Mouse (Mus musculus): ENCODE measurements around the gene Apaf1. TPM values are rescaled to one million over a fixed set of nuclear protein-coding genes. Genes with fewer than 3 reads are reported as not detected.

Gene Apaf1
- 16.2 and 19.7 TPM in 2 replicates for polyA plus RNA-seq (2015; fragmentation: Nextera tagmentation; extraction: Ambion mirVana)

DNA sequence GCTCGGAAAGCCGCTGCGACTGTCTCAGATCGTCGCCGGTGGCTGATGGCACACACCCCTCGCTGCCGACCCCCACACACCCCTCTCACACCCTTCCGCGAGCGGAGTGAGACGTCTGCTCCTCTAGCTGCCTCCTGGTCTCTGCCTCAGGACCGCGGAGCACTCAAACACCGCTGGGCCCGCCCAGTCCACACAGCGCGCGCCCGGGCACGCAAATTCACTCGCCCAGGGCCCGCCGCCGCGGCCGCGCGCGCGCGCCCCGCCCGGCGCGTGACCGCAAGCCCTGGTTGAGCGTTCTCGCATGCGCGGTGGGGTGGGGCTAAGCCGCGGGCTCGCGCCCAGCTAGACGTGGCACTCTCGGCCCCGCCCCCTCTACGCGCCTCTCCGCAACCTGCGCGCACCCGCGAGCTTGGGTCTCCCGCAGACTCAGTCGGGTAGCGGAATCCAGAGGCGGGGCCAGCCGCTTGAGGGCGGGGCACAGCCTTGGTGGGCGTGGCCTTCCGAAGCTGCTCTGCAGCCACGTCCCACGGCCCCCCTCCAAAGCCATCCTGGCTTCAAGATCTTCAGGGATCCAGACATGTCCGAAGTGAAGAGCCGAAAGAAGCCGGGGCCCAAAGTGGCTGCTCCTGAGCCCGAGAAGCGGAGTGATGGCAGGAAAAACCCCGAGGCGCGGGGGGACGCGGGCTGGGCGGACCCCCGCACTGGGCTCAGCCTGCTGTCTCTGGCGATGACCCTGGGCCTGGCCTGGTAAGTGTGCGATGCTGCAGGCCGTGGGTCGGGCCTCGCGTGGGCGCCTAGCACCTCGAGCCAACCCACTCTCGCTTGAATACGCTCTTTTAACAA is at the start of gene Apaf1, which contains the start of gene Ikbip:
Gene Apaf1 (minus strand): TSS at position 221 of the 843 bp plus-strand sequence.
Gene Ikbip (plus strand): TSS at position 391 of the 843 bp plus-strand sequence.
- H3K4me3 ChIP-seq, result peak within 1 kb of the TSS; percentile 94
- peak within 1 kb of the TSS; percentile 90 for H3K9ac ChIP-seq
- no peaks in the 10 kb centered on the region for H3K9me3 ChIP-seq
- H3K36me3 ChIP-seq, result peaks cover 6% of the 10 kb centered on the region; the same call in 1 of the 2 replicates
- peaks cover 14% of the 10 kb centered on the region for H3K4me1 ChIP-seq (replicated peaks)
- peak within 1 kb of the TSS; percentile 78 for H3K4me2 ChIP-seq
- peak within 1 kb of the TSS; percentile 90 for H3K27ac ChIP-seq (replicated peaks)
- under 1% methylated on average over 87 of the region's 87 CpGs for WGBS
- no peaks in the 10 kb centered on the region for H3K27me3 ChIP-seq
- ATAC-seq (ENCODE audit: low FRiP score, low read depth), result peak; percentile 96

DNA sequence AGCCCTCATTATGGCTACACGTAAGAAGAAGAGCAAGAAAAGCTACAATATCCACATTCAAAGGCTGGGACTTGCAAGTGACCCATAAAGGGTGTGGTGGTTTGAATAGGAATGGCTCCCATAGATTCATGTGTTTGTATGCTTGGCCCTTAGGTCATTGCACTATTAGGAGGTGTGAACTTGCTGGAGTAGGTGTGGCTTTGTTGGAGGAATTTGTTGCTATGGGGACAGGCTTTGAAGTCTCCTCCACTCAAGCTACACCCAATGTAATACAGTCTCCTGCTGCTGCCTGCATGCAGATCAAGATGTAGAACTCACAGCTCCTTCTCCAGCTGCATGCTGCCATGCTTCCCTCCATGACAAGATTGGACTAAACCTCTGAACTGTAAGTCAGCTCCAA is 49.0 kb upstream of the Apaf1 start:
- H3K9ac ChIP-seq, result no peak overlapping the region
- no peak overlapping the region for H3K4me2 ChIP-seq
- H3K27ac ChIP-seq (replicated peaks), result no peak overlapping the region
- WGBS, result 72% methylated on average over 1 of the region's 1 CpGs
- no peak overlapping the region for H3K4me3 ChIP-seq
- H3K27me3 ChIP-seq, result no peaks in the 10 kb centered on the region
- H3K4me1 ChIP-seq (replicated peaks), result no peaks in the 10 kb centered on the region
- no peaks in the 10 kb centered on the region for H3K36me3 ChIP-seq
- H3K9me3 ChIP-seq, result no peaks in the 10 kb centered on the region
- no peak for ATAC-seq (ENCODE audit: low FRiP score, low read depth)

DNA sequence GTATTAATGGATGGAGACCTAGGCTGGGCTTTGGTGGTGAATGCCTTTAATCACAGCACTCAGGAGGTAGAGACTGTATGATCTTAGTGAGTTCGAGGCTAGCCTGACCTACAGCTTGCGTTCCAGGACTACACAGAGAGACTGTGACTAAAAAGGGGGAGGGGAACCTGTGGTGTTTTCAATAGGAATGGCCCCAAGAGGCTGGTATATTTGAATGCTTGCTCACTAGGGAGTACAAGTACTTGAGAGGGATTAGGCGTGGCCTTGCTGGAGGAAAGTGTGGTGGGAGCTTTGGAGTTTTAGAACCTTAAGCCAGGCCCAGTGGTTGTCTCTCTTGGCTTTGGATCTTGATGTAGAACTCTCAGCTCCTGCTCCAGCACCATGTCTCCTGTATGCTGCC is 48.2 kb upstream of the Apaf1 start:
- H3K27me3 ChIP-seq, result no peaks in the 10 kb centered on the region
- no peaks in the 10 kb centered on the region for H3K36me3 ChIP-seq
- H3K9ac ChIP-seq, result no peak overlapping the region
- no peak overlapping the region for H3K27ac ChIP-seq (replicated peaks)
- H3K4me1 ChIP-seq (replicated peaks), result no peaks in the 10 kb centered on the region
- H3K4me3 ChIP-seq, result no peak overlapping the region
- H3K9me3 ChIP-seq, result no peaks in the 10 kb centered on the region
- WGBS, result 80% methylated on average over 3 of the region's 3 CpGs
- H3K4me2 ChIP-seq, result no peak overlapping the region
- no peak for ATAC-seq (ENCODE audit: low FRiP score, low read depth)

DNA sequence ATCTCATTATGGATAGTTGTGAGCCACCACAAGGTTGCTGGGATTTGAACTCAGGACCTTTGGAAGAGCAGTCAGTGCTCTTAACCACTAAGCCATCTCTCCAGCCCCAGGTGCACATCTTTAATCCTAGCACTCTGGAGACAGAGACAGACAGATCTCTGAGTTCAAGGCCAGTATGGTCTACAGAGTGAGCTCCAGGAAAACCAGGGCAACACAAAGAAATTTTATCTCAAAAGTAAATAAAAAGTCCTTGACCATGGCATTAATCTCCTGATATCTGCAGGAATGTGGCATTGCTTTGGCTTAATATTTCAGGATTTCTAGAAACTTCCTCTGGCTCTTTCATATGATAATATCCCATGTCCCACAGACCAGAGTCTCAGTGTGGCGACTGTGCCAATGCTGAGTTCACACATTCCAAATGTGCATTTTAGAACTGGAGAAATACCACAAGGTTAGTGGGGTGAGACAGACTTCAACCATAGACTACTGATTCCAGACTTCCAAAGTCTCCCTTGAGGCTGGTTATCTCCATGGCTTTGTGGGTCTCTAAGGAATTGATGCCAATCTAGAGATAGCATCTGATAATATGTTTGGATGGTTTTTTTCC is 46.1 kb upstream of the Apaf1 start:
- ATAC-seq (ENCODE audit: low FRiP score, low read depth), result no peak
- Histone ChIP-seq H3K4me1 (replicated peaks) (0 out of 2 replicates have a peak, but pooled peaks cover 3% of the 10 kb centered on the region), H3K4me3 (no peak overlapping the region), H3K9me3 (no peaks in the 10 kb centered on the region), H3K9ac (no peak overlapping the region), H3K36me3 (no peaks in the 10 kb centered on the region), H3K27me3 (no peaks in the 10 kb centered on the region), H3K4me2 (no peak overlapping the region), H3K27ac (replicated peaks) (no peak overlapping the region)
- WGBS, result 59% methylated on average over 1 of the region's 1 CpGs

DNA sequence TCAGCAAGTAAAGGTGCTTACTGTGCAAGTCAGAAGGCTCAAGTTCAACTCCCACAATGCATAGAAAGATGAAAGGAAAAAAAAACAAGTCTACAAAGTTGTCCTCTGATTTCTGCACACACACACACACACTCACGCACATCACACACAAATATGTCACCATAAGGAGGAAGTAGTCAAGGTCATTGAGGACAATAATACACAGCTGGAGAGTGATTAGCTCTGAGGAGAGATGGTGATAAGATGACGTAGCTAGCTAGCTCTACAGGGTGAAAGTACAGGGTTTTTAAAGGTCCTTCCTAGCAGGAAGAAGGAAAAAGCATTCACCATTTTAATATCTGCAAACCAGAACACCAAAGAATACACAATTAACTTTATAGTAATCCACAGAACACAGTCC is 44.8 kb upstream of the Apaf1 start:
- H3K36me3 ChIP-seq, result no peaks in the 10 kb centered on the region
- no peak for ATAC-seq (ENCODE audit: low FRiP score, low read depth)
- H3K9me3 ChIP-seq, result no peaks in the 10 kb centered on the region
- WGBS, result 81% methylated on average over 2 of the region's 2 CpGs
- H3K27ac ChIP-seq (replicated peaks), result no peak overlapping the region
- no peak overlapping the region for H3K9ac ChIP-seq
- H3K4me3 ChIP-seq, result no peak overlapping the region
- no peaks in the 10 kb centered on the region for H3K27me3 ChIP-seq
- H3K4me2 ChIP-seq, result no peak overlapping the region
- H3K4me1 ChIP-seq (replicated peaks), result peaks cover 9% of the 10 kb centered on the region

DNA sequence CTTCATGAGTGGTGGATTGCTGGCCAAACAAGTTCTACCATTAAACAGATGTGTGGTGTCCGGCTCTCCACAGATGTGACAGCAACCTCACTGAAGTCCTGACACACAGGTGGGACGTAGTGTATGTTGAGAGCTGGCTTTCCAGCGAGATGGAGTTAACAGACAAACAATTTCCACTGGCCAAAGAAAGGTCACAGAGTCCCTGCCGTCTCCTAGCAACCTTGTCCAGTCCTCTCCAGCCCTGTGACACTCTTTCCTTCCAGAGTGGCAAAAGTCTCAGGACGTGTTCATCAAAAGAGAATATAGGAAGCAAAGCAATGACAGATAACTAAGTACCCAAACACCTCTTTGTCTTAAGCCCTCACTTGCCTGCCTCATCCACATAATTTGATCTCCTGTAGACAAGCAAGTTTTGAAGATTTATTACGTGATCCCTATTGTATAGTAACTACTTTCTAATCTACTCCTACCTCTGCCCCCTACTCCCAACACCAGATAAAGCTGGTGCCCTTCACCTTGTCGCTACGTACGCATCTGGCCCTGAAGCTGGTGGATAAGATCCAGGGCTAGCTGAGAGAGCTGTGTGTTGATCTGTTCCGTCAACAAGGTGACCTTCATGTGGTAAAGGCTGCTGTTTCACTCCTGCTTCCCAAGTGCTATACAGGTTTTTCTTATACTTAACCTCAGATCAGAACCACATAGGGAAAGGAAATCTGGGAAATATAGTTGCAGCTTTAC is 44.2 kb upstream of the Apaf1 start:
- Histone ChIP-seq H3K27me3 (no peaks in the 10 kb centered on the region), H3K9me3 (no peaks in the 10 kb centered on the region), H3K36me3 (peaks cover 4% of the 10 kb centered on the region), H3K9ac (no peak overlapping the region), H3K4me1 (replicated peaks) (peaks cover 15% of the 10 kb centered on the region), H3K4me2 (no peak overlapping the region), H3K4me3 (no peak overlapping the region), H3K27ac (replicated peaks) (no peak overlapping the region)
- ATAC-seq (ENCODE audit: low FRiP score, low read depth), result no peak
- 76% methylated on average over 10 of the region's 10 CpGs for WGBS

DNA sequence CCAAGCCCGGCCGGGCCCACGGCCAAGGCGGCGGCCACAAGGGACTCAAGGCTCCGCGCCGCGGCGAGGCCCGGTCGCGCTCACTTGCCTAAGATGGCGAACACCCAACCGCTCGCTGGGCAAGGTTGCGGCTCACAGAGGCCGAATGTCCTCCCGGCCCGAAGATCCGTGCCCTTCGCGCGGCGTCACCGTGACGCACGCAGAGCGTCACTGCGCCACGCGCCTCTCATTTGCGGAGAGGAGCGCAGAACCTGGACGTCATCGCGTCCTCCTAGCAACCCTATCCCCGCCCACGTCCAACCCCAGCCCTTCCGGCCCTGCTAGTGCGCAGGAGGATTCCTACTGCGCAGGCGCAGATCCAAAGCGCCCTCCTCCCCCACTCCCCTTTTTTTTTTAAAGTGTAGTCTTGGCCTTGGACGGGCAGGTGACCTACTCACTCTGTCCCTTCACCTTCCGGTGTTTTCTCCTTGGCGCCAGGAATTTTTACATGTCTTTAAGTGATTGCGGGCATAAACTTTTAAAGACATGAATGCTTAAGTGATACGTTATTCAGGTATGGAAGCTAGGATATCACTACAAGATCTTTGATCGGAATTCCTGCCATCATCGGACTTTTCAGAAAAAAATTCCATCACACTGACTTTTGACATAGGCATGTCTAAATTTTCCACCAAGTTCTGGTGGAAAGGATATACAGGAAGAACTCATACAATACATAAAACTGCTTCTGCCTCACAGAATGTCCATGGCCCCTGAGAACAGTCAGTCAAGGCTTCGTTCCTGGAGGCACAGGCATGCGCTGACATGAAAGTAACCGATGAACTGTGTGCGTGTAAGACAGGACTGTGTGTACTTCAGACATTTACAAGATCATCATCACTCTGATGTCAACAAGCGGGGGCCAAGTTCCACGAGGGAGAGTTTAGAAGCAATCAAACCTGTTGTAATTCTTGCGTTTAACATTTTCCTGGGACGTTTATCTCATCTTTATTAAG is 41.6 kb upstream of the Apaf1 start, which contains the start of gene Slc25a3:
Gene Slc25a3 (minus strand): TSS at position 232 of the 995 bp plus-strand sequence.
- H3K27me3 ChIP-seq, result no peaks in the 10 kb centered on the region
- ATAC-seq (ENCODE audit: low FRiP score, low read depth), result peak; percentile 100

DNA sequence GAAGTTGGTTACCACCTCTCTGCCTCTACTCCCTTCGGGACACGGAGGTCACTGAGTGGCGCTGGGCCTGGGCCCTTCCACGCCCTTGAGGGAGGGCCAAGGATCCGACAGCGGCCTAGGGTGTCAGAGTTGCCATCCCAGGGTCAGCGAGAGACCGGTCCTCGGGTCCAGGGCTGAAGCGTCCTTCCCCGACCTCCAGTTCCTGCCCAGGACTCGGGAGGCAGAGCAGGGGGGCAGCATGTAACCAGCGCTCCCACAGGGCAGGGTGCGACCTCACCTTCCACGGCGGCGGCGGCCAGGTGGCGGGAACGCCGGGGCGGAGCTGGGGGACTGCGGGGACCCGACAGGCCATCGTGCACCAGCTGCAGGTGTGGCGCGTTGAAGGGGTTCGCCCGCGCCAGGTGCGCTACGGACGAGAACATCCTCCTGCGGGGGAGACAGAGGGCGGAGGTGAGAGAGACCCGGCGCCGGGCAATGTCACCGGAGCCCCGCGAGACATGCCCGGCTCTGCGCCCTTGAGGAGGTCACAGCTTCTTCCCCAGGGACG is 40.8 kb upstream of the Apaf1 start:
- H3K27me3 ChIP-seq, result no peaks in the 10 kb centered on the region
- H3K4me2 ChIP-seq, result peak overlapping the region; percentile 84
- peaks cover 33% of the 10 kb centered on the region for H3K36me3 ChIP-seq
- under 1% methylated on average over 44 of the region's 44 CpGs for WGBS
- H3K4me1 ChIP-seq (replicated peaks), result peaks cover 21% of the 10 kb centered on the region
- H3K4me3 ChIP-seq, result peak overlapping the region; percentile 81
- H3K9me3 ChIP-seq, result no peaks in the 10 kb centered on the region
- peak overlapping the region; percentile 84 for H3K9ac ChIP-seq
- ATAC-seq (ENCODE audit: low FRiP score, low read depth), result no peak; the same call in 1 of the 2 replicates
- peak overlapping the region; percentile 91 for H3K27ac ChIP-seq (replicated peaks)

More for the DNA sequence above, 41.6 kb upstream of the Apaf1 start, which contains the start of gene Slc25a3:
- Histone ChIP-seq H3K9ac (peak within 1 kb of the TSS; percentile 84), H3K4me3 (peak within 1 kb of the TSS; percentile 81), H3K27ac (replicated peaks) (peak within 1 kb of the TSS; percentile 91), H3K4me2 (peak within 1 kb of the TSS; percentile 84), H3K36me3 (peaks cover 26% of the 10 kb centered on the region), H3K4me1 (replicated peaks) (peaks cover 21% of the 10 kb centered on the region), H3K9me3 (no peaks in the 10 kb centered on the region)
- WGBS, result 13% methylated on average over 58 of the region's 59 CpGs

DNA sequence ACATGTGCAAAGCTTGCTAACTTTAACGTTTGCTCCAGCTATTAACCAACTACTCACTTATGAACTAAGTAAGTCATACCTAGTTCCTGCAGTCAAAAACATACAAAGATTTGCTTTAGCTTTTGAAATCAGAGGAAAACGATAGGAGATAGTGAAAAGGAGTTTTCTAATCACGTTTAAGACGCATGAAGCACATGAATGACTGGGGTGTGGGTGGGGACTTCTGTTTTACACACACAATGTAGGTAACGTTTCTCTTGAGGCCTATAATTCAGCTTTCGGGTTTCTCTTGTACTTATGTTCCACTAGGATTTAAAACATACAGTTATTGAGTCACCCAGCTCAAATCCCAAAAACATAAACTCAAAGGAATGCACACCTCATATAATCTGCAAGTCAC is 40.1 kb upstream of the Apaf1 start:
- 39% methylated on average over 6 of the region's 6 CpGs for WGBS
- H3K27me3 ChIP-seq, result no peaks in the 10 kb centered on the region
- H3K4me2 ChIP-seq, result peak overlapping the region; percentile 84
- peak overlapping the region; percentile 84 for H3K9ac ChIP-seq
- no peaks in the 10 kb centered on the region for H3K9me3 ChIP-seq
- peaks cover 21% of the 10 kb centered on the region for H3K4me1 ChIP-seq (replicated peaks)
- ATAC-seq (ENCODE audit: low FRiP score, low read depth), result no peak
- peaks cover 39% of the 10 kb centered on the region for H3K36me3 ChIP-seq
- peak overlapping the region; percentile 81 for H3K4me3 ChIP-seq
- no peak overlapping the region for H3K27ac ChIP-seq (replicated peaks)

DNA sequence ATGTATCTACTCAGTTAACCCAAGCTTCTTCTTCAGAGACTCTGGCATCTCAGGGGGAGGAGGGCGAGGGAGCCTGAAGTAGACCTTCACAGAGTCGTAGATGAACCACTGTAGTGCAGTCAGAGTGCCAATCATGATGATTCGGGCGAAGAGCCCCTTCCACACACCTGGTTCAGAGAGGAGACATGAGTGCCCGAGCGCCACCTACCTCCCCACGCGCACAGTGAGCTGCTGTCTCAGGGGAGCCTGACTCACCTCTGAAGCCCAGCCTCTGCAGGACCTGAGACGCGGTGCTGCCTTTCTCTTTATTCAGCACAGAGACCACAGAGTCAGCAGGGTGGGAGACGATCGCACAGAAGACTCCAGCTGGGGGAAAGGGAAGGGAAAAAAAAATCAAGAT is 34.4 kb upstream of the Apaf1 start:
- Histone ChIP-seq H3K4me2 (no peak overlapping the region), H3K9ac (no peak overlapping the region), H3K27me3 (no peaks in the 10 kb centered on the region), H3K27ac (replicated peaks) (no peak overlapping the region), H3K9me3 (no peaks in the 10 kb centered on the region), H3K4me1 (replicated peaks) (peaks cover 8% of the 10 kb centered on the region), H3K4me3 (no peak overlapping the region), H3K36me3 (peaks cover 89% of the 10 kb centered on the region)
- no peak for ATAC-seq (ENCODE audit: low FRiP score, low read depth)
- 96% methylated on average over 12 of the region's 12 CpGs for WGBS

DNA sequence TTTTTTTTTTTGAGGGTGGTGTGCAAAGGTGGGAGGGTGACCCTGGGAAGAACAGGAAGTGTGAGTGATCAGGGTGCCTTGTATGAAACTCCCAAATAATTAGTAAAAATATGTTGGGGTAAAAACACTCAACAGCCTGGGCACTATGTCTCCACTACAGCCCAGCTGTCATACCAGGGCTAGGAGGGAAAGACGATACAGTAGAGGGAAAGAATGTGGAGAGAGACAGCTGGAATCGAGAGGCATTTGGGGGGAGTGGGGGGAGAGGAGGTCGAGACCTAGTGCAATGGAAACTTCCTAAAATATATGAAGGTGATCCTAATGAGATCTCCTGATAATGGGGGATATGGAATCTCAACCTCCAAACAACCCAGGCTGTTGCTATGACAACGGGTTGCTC is 27.3 kb upstream of the Apaf1 start:
- H3K36me3 ChIP-seq, result peaks cover 38% of the 10 kb centered on the region
- H3K9ac ChIP-seq, result no peak overlapping the region
- H3K4me1 ChIP-seq (replicated peaks), result no peaks in the 10 kb centered on the region
- no peak for ATAC-seq (ENCODE audit: low FRiP score, low read depth)
- 86% methylated on average over 4 of the region's 4 CpGs for WGBS
- H3K27me3 ChIP-seq, result no peaks in the 10 kb centered on the region
- H3K27ac ChIP-seq (replicated peaks), result no peak overlapping the region
- no peak overlapping the region for H3K4me3 ChIP-seq
- no peaks in the 10 kb centered on the region for H3K9me3 ChIP-seq
- H3K4me2 ChIP-seq, result no peak overlapping the region
